Mouse (Mus musculus): ENCODE data around the gene Lars2.

DNA sequence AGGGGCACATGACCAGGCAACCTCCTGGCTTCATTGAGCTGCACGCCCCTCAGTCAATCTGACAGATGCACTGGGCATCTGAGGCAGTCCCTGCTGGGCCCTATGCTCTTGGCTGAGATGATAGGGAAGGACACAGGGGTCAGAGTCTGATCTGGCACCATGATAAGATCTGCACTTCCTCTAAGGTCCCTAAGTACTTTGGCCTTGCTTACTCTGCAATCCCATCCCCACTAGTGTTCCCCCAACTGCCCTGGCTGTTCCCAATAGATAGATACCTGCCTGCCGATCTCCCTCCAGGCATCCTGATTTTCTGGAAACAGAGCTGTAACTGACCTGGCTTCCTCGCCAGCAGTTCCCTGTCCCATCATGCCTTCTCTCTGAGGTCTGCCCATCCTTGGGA is 119.9 kb downstream of the Lars2 start:
- TF ChIP-seq GATA1 (IDR thresholded peaks at IDR 0.05; ENCODE audit: low read length) (0 out of 2 replicates have a peak, but pooled peaks have one; percentile 34), TAL1 (IDR thresholded peaks at IDR 0.05; ENCODE audit: low read length) (no peak)
